Mouse (Mus musculus): ENCODE measurements around the gene Alox5. TPM values are rescaled to one million over a fixed set of nuclear protein-coding genes. Genes with fewer than 3 reads are reported as not detected.
"Not testable (repeated sequence)": the region's sequence is repeated elsewhere in the genome, so short reads cannot be mapped to it uniquely, and the experiment has no call there.

Gene Alox5
- 2.3 and 2.4 TPM in 2 replicates for polyA plus RNA-seq (2014; fragmentation: Nextera tagmentation; extraction: Ambion mirVana)

DNA sequence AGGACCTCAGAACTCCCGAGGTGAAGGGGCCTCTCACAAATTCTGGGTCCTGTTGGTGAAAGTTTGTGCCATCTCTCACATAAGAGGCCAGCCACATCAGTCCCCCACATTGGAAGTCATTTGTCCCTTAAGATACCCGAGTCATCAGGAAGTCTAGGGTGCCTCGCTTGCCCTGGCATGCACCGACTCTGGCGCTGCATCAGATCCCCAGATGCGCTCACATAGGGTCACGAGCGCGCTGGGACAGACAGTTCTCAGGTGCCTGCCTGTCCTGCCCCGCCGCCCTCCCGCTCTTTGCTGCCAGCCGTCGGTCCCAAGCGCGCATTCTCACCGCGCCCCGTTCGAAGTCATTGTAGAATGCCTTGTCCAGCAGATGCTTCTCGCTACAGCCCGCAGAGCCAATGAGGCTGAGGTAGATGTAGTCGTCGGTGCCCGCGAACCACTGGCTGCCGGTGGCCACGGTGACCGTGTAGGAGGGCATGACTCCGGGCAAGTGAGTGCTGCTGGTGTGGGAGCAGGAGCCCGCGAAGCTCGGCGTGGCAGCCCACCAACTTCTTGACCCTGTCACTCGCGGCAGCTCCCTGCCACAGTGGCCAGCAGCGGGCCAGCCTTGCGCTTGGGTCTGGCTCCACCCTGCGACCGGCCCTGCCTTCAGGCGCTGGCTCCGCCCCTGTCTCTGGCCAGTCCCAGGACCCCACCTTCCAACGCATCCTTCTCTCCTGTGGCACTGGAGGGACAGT is at the start of gene Alox5:
Gene Alox5 (minus strand): TSS at position 635 of the 740 bp plus-strand sequence.
- WGBS, result 3% methylated on average over 43 of the region's 43 CpGs
- H3K9me3 ChIP-seq (ENCODE audit: control insufficient read depth, low read length), result no peaks in the 10 kb centered on the region
- ATAC-seq (ENCODE audit: insufficient number of reproducible peaks, insufficient read depth, low FRiP score, low read depth), result no peak

DNA sequence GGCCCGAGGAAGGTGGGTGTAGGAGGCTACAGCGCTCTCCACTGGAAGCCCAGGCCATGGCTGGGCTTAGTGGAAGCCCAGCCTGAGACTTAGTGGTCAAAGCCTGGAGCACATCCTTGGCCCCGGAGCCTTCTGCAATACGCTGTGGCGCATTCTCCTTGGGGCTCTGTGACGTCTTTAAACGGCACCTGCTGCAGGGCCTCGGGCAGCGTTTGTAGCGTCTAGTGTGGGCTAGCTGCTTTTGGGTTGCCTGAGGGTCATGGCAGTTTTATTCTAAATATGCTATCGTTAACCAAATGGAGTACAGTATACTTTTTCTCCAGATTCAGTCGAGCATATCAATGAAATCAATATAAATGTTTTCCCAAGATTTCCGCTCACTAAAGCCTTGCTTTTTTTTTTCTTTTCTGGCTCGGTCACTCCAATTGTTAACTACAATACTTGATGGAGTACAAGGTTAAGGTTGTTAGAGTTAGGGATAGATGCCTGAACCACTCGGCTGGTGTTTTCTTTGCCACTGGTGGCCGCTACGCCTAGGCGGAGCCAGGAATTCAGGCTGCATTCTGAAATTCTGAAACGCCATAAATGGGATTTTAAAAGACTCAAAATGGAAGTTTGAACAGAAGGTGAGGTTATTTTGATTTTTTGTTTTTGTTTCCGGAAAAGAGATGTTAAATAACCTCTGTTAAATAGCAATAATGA is 45.5 kb upstream of the Alox5 start, which contains the start of gene Olfr212:
Gene Olfr212 (plus strand): TSS at position 215 of the 702 bp plus-strand sequence.
- not testable (repeated sequence) for H3K4me3 ChIP-seq (ENCODE audit: control insufficient read depth in 1 of 2, insufficient read depth in 1 of 2, low read depth in 1 of 2, low read length in 2 of 2); H3K9ac ChIP-seq (ENCODE audit: low read length); H3K27me3 ChIP-seq (ENCODE audit: control insufficient read depth, insufficient read depth, low read length); H3K27ac ChIP-seq (replicated peaks in 1 of 2; ENCODE audit: control insufficient read depth in 1 of 2, insufficient read depth in 1 of 2, low read depth in 2 of 2, low read length in 2 of 2); ATAC-seq (ENCODE audit: insufficient number of reproducible peaks, insufficient read depth, low FRiP score, low read depth); H3K4me2 ChIP-seq (ENCODE audit: low read length); H3K4me1 ChIP-seq (ENCODE audit: control insufficient read depth in 2 of 2, insufficient read depth in 2 of 2, low read length in 2 of 2); H3K36me3 ChIP-seq (ENCODE audit: control insufficient read depth, insufficient read depth, low read length)
- WGBS, result 86% methylated on average over 19 of the region's 20 CpGs
- peaks cover 13% of the 10 kb centered on the region for H3K9me3 ChIP-seq (ENCODE audit: control insufficient read depth, low read length)

More for the DNA sequence above, at the start of gene Alox5:
- peaks cover 28% of the 10 kb centered on the region for H3K27me3 ChIP-seq (ENCODE audit: control insufficient read depth, insufficient read depth, low read length)
- no peaks in the 10 kb centered on the region for H3K36me3 ChIP-seq (ENCODE audit: control insufficient read depth, insufficient read depth, low read length)
- H3K9ac ChIP-seq (ENCODE audit: low read length), result peak within 1 kb of the TSS; percentile 47
- peak within 1 kb of the TSS; percentile 74 for H3K4me2 ChIP-seq (ENCODE audit: low read length)
- peaks cover 0 to 5% of the 10 kb centered on the region in 2 experiments; a peak in 1 of 4 replicates for H3K4me1 ChIP-seq (ENCODE audit: control insufficient read depth in 2 of 2, insufficient read depth in 2 of 2, low read length in 2 of 2)
- no peak within 1 kb of the TSS for H3K27ac ChIP-seq (replicated peaks in 1 of 2; ENCODE audit: control insufficient read depth in 1 of 2, insufficient read depth in 1 of 2, low read depth in 2 of 2, low read length in 2 of 2)
- H3K4me3 ChIP-seq (ENCODE audit: control insufficient read depth in 1 of 2, insufficient read depth in 1 of 2, low read depth in 1 of 2, low read length in 2 of 2), result peak within 1 kb of the TSS; percentile 41 to 51

DNA sequence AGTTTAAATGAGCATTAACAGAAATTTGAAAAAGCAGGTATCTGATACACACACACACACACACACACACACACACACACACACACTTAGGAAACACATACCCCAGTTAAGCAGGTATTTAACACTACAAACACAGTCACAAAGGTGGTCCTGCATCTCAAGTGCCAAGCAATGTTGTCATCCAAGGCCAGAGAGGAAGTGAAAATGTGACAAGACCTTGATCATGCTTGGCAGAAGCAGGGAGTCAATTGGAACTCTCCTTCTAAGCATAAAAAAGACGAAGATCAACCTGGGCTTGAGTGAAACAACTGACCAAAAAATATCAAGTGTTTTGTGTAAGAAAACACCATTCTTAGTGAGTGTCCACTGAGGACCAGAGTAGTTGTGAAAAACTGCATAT is 35.0 kb upstream of the Alox5 start:
- Histone ChIP-seq H3K4me1 (ENCODE audit: control insufficient read depth in 2 of 2, insufficient read depth in 2 of 2, low read length in 2 of 2) (no peaks in the 10 kb centered on the region), H3K9me3 (ENCODE audit: control insufficient read depth, low read length) (no peaks in the 10 kb centered on the region), H3K9ac (ENCODE audit: low read length) (no peak overlapping the region), H3K27ac (replicated peaks in 1 of 2; ENCODE audit: control insufficient read depth in 1 of 2, insufficient read depth in 1 of 2, low read depth in 2 of 2, low read length in 2 of 2) (no peak overlapping the region), H3K36me3 (ENCODE audit: control insufficient read depth, insufficient read depth, low read length) (no peaks in the 10 kb centered on the region), H3K4me2 (ENCODE audit: low read length) (no peak overlapping the region), H3K27me3 (ENCODE audit: control insufficient read depth, insufficient read depth, low read length) (no peaks in the 10 kb centered on the region), H3K4me3 (ENCODE audit: control insufficient read depth in 1 of 2, insufficient read depth in 1 of 2, low read depth in 1 of 2, low read length in 2 of 2) (no peak overlapping the region)
- 60% methylated on average over 1 of the region's 1 CpGs for WGBS
- ATAC-seq (ENCODE audit: insufficient number of reproducible peaks, insufficient read depth, low FRiP score, low read depth), result no peak

DNA sequence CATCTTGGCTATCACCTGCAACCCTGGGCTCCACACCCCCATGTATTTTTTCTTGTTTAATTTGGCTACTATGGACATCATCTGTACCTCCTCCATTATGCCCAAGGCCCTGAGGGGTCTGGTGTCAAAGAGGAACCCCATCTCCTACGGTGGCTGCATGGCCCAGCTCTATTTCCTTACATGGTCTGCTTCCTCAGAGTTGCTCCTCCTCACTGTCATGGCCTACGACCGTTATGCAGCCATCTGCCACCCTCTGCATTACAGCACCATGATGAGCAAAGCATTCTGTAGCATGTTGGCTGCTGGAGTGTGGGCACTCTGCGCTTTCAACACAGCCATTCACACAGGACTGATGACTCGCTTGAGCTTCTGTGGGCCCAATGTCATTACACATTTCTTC is 32.8 kb upstream of the Alox5 start:
- no peak overlapping the region for H3K27ac ChIP-seq (replicated peaks in 1 of 2; ENCODE audit: control insufficient read depth in 1 of 2, insufficient read depth in 1 of 2, low read depth in 2 of 2, low read length in 2 of 2)
- H3K27me3 ChIP-seq (ENCODE audit: control insufficient read depth, insufficient read depth, low read length), result no peaks in the 10 kb centered on the region
- H3K4me1 ChIP-seq (ENCODE audit: control insufficient read depth in 2 of 2, insufficient read depth in 2 of 2, low read length in 2 of 2), result no peaks in the 10 kb centered on the region
- H3K36me3 ChIP-seq (ENCODE audit: control insufficient read depth, insufficient read depth, low read length), result no peaks in the 10 kb centered on the region
- 70% methylated on average over 5 of the region's 5 CpGs for WGBS
- no peak overlapping the region for H3K9ac ChIP-seq (ENCODE audit: low read length)
- ATAC-seq (ENCODE audit: insufficient number of reproducible peaks, insufficient read depth, low FRiP score, low read depth), result no peak
- no peaks in the 10 kb centered on the region for H3K9me3 ChIP-seq (ENCODE audit: control insufficient read depth, low read length)
- H3K4me3 ChIP-seq (ENCODE audit: control insufficient read depth in 1 of 2, insufficient read depth in 1 of 2, low read depth in 1 of 2, low read length in 2 of 2), result no peak overlapping the region
- H3K4me2 ChIP-seq (ENCODE audit: low read length), result no peak overlapping the region

DNA sequence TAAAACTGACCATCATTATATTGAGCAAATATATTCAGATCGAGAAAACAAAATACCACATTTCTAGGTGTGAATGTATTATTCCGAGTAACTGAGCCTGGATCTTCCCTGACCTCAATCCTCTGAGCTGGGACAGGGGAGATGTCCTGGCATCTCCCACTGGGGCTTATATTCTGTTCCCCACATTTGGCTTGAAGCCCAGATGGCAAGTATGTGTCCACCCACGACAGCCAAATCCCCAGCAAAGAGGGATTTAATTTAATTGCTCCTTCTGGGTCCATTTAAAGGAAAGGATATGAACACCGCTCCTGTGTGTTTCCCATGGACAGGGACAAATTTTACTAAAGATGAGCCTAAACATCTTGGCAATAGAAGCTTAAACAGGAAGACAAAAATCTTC is 27.8 kb upstream of the Alox5 start, which contains the start of gene Olfr211:
Gene Olfr211 (plus strand): TSS at position 301 of the 400 bp plus-strand sequence.
- H3K4me1 ChIP-seq (ENCODE audit: control insufficient read depth in 2 of 2, insufficient read depth in 2 of 2, low read length in 2 of 2), result no peaks in the 10 kb centered on the region
- no peaks in the 10 kb centered on the region for H3K9me3 ChIP-seq (ENCODE audit: control insufficient read depth, low read length)
- H3K27ac ChIP-seq (replicated peaks in 1 of 2; ENCODE audit: control insufficient read depth in 1 of 2, insufficient read depth in 1 of 2, low read depth in 2 of 2, low read length in 2 of 2), result no peak within 1 kb of the TSS
- no peak within 1 kb of the TSS for H3K4me3 ChIP-seq (ENCODE audit: control insufficient read depth in 1 of 2, insufficient read depth in 1 of 2, low read depth in 1 of 2, low read length in 2 of 2)
- no peaks in the 10 kb centered on the region for H3K27me3 ChIP-seq (ENCODE audit: control insufficient read depth, insufficient read depth, low read length)
- no peaks in the 10 kb centered on the region for H3K36me3 ChIP-seq (ENCODE audit: control insufficient read depth, insufficient read depth, low read length)
- H3K4me2 ChIP-seq (ENCODE audit: low read length), result no peak within 1 kb of the TSS
- no peak within 1 kb of the TSS for H3K9ac ChIP-seq (ENCODE audit: low read length)
- WGBS, result 65% methylated on average over 4 of the region's 4 CpGs
- no peak for ATAC-seq (ENCODE audit: insufficient number of reproducible peaks, insufficient read depth, low FRiP score, low read depth)

DNA sequence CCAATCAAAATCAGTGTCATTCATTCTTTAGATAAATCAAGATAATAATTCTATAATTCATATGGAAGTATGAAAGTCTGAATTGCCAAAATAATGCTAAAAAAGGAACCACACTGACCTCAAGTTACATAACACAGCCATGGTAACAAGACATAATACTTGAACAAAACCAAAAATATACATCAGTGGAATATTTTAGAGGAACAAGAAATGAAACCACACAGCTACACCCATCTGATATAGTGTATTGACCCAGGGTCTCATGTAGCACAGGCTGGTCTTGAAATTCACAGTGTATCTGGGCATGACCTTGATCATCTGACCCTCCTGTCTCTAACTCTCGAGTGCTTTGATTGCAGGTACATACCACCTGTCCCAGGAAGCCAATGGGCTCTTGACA is 25.9 kb upstream of the Alox5 start:
- Histone ChIP-seq H3K4me3 (ENCODE audit: control insufficient read depth in 1 of 2, insufficient read depth in 1 of 2, low read depth in 1 of 2, low read length in 2 of 2) (no peak overlapping the region), H3K36me3 (ENCODE audit: control insufficient read depth, insufficient read depth, low read length) (no peaks in the 10 kb centered on the region), H3K4me1 (ENCODE audit: control insufficient read depth in 2 of 2, insufficient read depth in 2 of 2, low read length in 2 of 2) (no peaks in the 10 kb centered on the region), H3K9ac (ENCODE audit: low read length) (no peak overlapping the region), H3K27ac (replicated peaks in 1 of 2; ENCODE audit: control insufficient read depth in 1 of 2, insufficient read depth in 1 of 2, low read depth in 2 of 2, low read length in 2 of 2) (no peak overlapping the region), H3K27me3 (ENCODE audit: control insufficient read depth, insufficient read depth, low read length) (no peaks in the 10 kb centered on the region), H3K9me3 (ENCODE audit: control insufficient read depth, low read length) (no peaks in the 10 kb centered on the region), H3K4me2 (ENCODE audit: low read length) (no peak overlapping the region)
- ATAC-seq (ENCODE audit: insufficient number of reproducible peaks, insufficient read depth, low FRiP score, low read depth), result no peak
- 66% methylated on average over 1 of the region's 1 CpGs for WGBS

DNA sequence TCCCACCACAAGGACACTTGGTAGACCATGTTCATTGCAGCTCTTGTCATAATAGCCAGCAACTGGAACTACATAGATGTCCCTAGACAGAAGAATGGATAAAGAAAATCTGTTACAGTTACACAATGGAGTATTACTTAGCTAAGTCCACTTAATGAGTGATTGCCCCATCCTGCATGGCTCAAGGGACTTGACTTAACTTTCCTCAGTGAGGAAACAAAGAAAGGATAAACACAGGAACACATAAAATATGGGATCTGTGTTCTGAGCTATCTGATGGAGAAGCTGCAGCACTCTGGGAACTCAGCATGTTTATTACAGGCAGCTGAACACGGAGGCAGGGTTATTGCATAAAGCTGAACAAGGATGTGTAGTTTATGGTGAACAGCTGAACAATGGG is 24.1 kb upstream of the Alox5 start:
- H3K4me1 ChIP-seq (ENCODE audit: control insufficient read depth in 2 of 2, insufficient read depth in 2 of 2, low read length in 2 of 2), result no peaks in the 10 kb centered on the region
- H3K36me3 ChIP-seq (ENCODE audit: control insufficient read depth, insufficient read depth, low read length), result no peaks in the 10 kb centered on the region
- H3K27me3 ChIP-seq (ENCODE audit: control insufficient read depth, insufficient read depth, low read length), result no peaks in the 10 kb centered on the region
- H3K27ac ChIP-seq (replicated peaks in 1 of 2; ENCODE audit: control insufficient read depth in 1 of 2, insufficient read depth in 1 of 2, low read depth in 2 of 2, low read length in 2 of 2), result no peak overlapping the region
- 70% methylated on average over 1 of the region's 1 CpGs for WGBS
- H3K9ac ChIP-seq (ENCODE audit: low read length), result no peak overlapping the region
- no peak overlapping the region for H3K4me2 ChIP-seq (ENCODE audit: low read length)
- no peak overlapping the region for H3K4me3 ChIP-seq (ENCODE audit: control insufficient read depth in 1 of 2, insufficient read depth in 1 of 2, low read depth in 1 of 2, low read length in 2 of 2)
- no peaks in the 10 kb centered on the region for H3K9me3 ChIP-seq (ENCODE audit: control insufficient read depth, low read length)
- ATAC-seq (ENCODE audit: insufficient number of reproducible peaks, insufficient read depth, low FRiP score, low read depth), result no peak
